ENCODE assay signal across 8 mouse cellular contexts in genomic region chr10:7780238-7781176, GRCm38 (mm10). TPM values are rescaled to one million over a fixed set of nuclear protein-coding genes. Genes with fewer than 3 reads are reported as not detected.
DNase-seq lines count a peak whose midpoint lies in the region; ATAC-seq and TF ChIP-seq lines count a peak whose summit lies in the region.

No protein-coding gene starts in this region.

- H3K27ac ChIP-seq in brown adipose tissue, adult 24 weeks (replicated peaks; ENCODE audit: low read depth, low read length) = peak overlapping the region; percentile 97
- peak overlapping the region; percentile 31 to 64; a peak in 2 of 4 replicates for H3K27ac ChIP-seq in heart, embryonic 14.5 days (replicated peaks in 1 of 2; ENCODE audit: control insufficient read depth in 1 of 2, insufficient read depth in 1 of 2, low read depth in 2 of 2, low read length in 2 of 2)
- peak overlapping the region; percentile 45 for H3K27ac ChIP-seq in liver, embryonic 11.5 days (ENCODE audit: low read depth, low read length)

- no peaks in the 10 kb centered on the region for H3K9me3 ChIP-seq in heart, embryonic 14.5 days (ENCODE audit: control insufficient read depth, low read length)
- H3K9me3 ChIP-seq in liver, embryonic 11.5 days (ENCODE audit: control insufficient read depth, low read length) = no peaks in the 10 kb centered on the region

- H3K4me2 ChIP-seq in heart, embryonic 14.5 days (ENCODE audit: low read length) = peak overlapping the region; percentile 76
- peak overlapping the region; percentile 81 for H3K4me2 ChIP-seq in liver, embryonic 11.5 days
- H3K4me2 ChIP-seq in myocyte (ENCODE audit: low read depth) = peak overlapping the region; percentile 87

- under 1% methylated on average over 53 of the region's 77 CpGs for WGBS in heart, embryonic 14.5 days
- WGBS in liver, embryonic 11.5 days = under 1% methylated on average over 63 of the region's 77 CpGs

- H3K36me3 ChIP-seq in heart, embryonic 14.5 days (ENCODE audit: control insufficient read depth, insufficient read depth, low read length) = peaks cover 19% of the 10 kb centered on the region
- no peaks in the 10 kb centered on the region; the same call in 1 of the 2 replicates for H3K36me3 ChIP-seq in liver, embryonic 11.5 days (ENCODE audit: control insufficient read depth, insufficient read depth, low read length)
- H3K36me3 ChIP-seq in myocyte (ENCODE audit: control insufficient read depth, insufficient read depth) = no peaks in the 10 kb centered on the region

- H3K4me3 ChIP-seq in brown adipose tissue, adult 24 weeks (ENCODE audit: insufficient read depth, low read depth, low read length) = peak overlapping the region; percentile 97
- H3K4me3 ChIP-seq in heart, embryonic 14.5 days (ENCODE audit: control insufficient read depth in 1 of 2, insufficient read depth in 1 of 2, low read depth in 1 of 2, low read length in 2 of 2) = peak overlapping the region; percentile 91 to 97
- peak overlapping the region; percentile 95 for H3K4me3 ChIP-seq in liver, embryonic 11.5 days (ENCODE audit: low read depth, low read length)
- H3K4me3 ChIP-seq in myocyte = peak overlapping the region; percentile 67

- TF ChIP-seq POLR2A in myocyte (IDR thresholded peaks at IDR 0.05; ENCODE audit: insufficient read length, low read depth) = peak; percentile 93

- peak overlapping the region; percentile 6 for H3ac ChIP-seq in myocyte (ENCODE audit: control insufficient read depth, insufficient read length)

- peak; percentile 97 for ATAC-seq in CD4-positive, CD25-positive, alpha-beta regulatory T cell, adult 4 months
- ATAC-seq in erythroid progenitor cell, adult 5-6 weeks (replicated peaks; ENCODE audit: low FRiP score, poor library complexity, severe bottlenecking) = peak; percentile 91
- ATAC-seq in heart, embryonic 14.5 days (ENCODE audit: insufficient number of reproducible peaks, insufficient read depth, low FRiP score, low read depth) = peak; percentile 93
- peak; percentile 90 for ATAC-seq in liver, embryonic 11.5 days (replicated peaks; ENCODE audit: low FRiP score)

- no peaks in the 10 kb centered on the region for H3K27me3 ChIP-seq in heart, embryonic 14.5 days (ENCODE audit: control insufficient read depth, insufficient read depth, low read length)
- H3K27me3 ChIP-seq in liver, embryonic 11.5 days (replicated peaks; ENCODE audit: control insufficient read depth, insufficient read depth, low read length) = no peaks in the 10 kb centered on the region
- no peaks in the 10 kb centered on the region for H3K27me3 ChIP-seq in myocyte (ENCODE audit: control insufficient read depth, insufficient read depth, insufficient read length)

- peak; percentile 96 for DNase-seq in kidney, postnatal 10 days
- DNase-seq in liver, embryonic 11.5 days (ENCODE audit: low spot score) = peak; percentile 92
- DNase-seq in spleen, postnatal 4 days (ENCODE audit: low spot score in 2 of 2) = peak; percentile 90 to 97

- H3K4me1 ChIP-seq in brown adipose tissue, adult 24 weeks (ENCODE audit: control insufficient read depth, insufficient read depth, insufficient read length, low read length) = peaks cover 2% of the 10 kb centered on the region
- H3K4me1 ChIP-seq in heart, embryonic 14.5 days (ENCODE audit: control insufficient read depth in 2 of 2, insufficient read depth in 2 of 2, low read length in 2 of 2) = no peaks in the 10 kb centered on the region
- H3K4me1 ChIP-seq in liver, embryonic 11.5 days (replicated peaks; ENCODE audit: control insufficient read depth, insufficient read depth, low read length) = 0 out of 2 replicates have a peak, but pooled peaks cover 4% of the 10 kb centered on the region

- peak overlapping the region; percentile 90 for H3K9ac ChIP-seq in heart, embryonic 14.5 days (ENCODE audit: low read length)
- H3K9ac ChIP-seq in liver, embryonic 11.5 days (ENCODE audit: low read depth, low read length) = peak overlapping the region; percentile 88

- H3K79me2 ChIP-seq in myocyte (ENCODE audit: control insufficient read depth, insufficient read depth) = peaks cover 8% of the 10 kb centered on the region

TF ChIP-seq in myocyte, 11 proteins besides CTCF, POLR2A, EP300 and RAD21:
- TF ChIP-seq SRF (IDR thresholded peaks at IDR 0.05; ENCODE audit: control insufficient read depth, insufficient read length, low read depth) (peak; percentile 50), MYOD1 (IDR thresholded peaks at IDR 0.05; ENCODE audit: control insufficient read depth in 1 of 3, insufficient read length in 2 of 3, low read depth in 2 of 3) (no peak), E2F4 (IDR thresholded peaks at IDR 0.05; ENCODE audit: insufficient read depth) (no peak), TCF12 (IDR thresholded peaks at IDR 0.05; ENCODE audit: insufficient read depth, poor library complexity, severe bottlenecking) (no peak), POLR2AphosphoS2 (IDR thresholded peaks at IDR 0.05; ENCODE audit: insufficient read length, low read depth) (peak; percentile 87), CEBPB (IDR thresholded peaks at IDR 0.05; ENCODE audit: insufficient read depth, poor library complexity, severe bottlenecking) (no peak), REST (IDR thresholded peaks at IDR 0.05; ENCODE audit: insufficient read depth, insufficient read length) (no peak)

RNA-seq across cellular contexts. Expression of gene Ginm1, which starts 12.1 kb away (rescaled TPM):
- 10 to 100 TPM; 71.5 to 79.6 TPM for polyA plus RNA-seq in CD4-positive, CD25-positive, alpha-beta regulatory T cell, adult 4 months (2017; shearing (Covaris generic))
- 477 and 502 TPM in 2 replicates for polyA plus RNA-seq in brown adipose tissue, adult 24 weeks (2012; ENCODE audit: insufficient read depth, insufficient read length, missing spikeins)
- total RNA-seq in erythroid progenitor cell, adult 5-6 weeks (2015; ENCODE audit: low replicate concordance) = 37.5 and 85.5 TPM in 2 replicates
- 54.2 and 67.4 TPM in 2 replicates for total RNA-seq in erythroid progenitor cell, adult 5-6 weeks (2017; ENCODE audit: low replicate concordance)
- 80.4 and 89.8 TPM in 2 replicates for polyA plus RNA-seq in heart, embryonic 14.5 days (2014; fragmentation: Nextera tagmentation; extraction: Ambion mirVana)
- polyA plus RNA-seq in liver, embryonic 11.5 days (2014; fragmentation: Nextera tagmentation; extraction: Ambion mirVana) = 41.5 and 48.0 TPM in 2 replicates
- polyA plus RNA-seq in myocyte (2012; fragmentation: generic; extraction: Trizol) = 22.2 TPM

RNA-seq across cellular contexts. Expression of gene Ppil4, which starts 12.2 kb away (rescaled TPM):
- 10 to 100 TPM; 76.4 to 77.5 TPM for polyA plus RNA-seq in CD4-positive, CD25-positive, alpha-beta regulatory T cell, adult 4 months (2017; shearing (Covaris generic))
- polyA plus RNA-seq in brown adipose tissue, adult 24 weeks (2012; ENCODE audit: insufficient read depth, insufficient read length, missing spikeins) = 12.3 and 15.6 TPM in 2 replicates
- 35.7 and 36.0 TPM in 2 replicates for total RNA-seq in erythroid progenitor cell, adult 5-6 weeks (2015; ENCODE audit: low replicate concordance)
- total RNA-seq in erythroid progenitor cell, adult 5-6 weeks (2017; ENCODE audit: low replicate concordance) = 66.4 and 88.2 TPM in 2 replicates
- polyA plus RNA-seq in heart, embryonic 14.5 days (2014; fragmentation: Nextera tagmentation; extraction: Ambion mirVana) = 26.3 and 27.8 TPM in 2 replicates
- 44.3 and 53.0 TPM in 2 replicates for polyA plus RNA-seq in liver, embryonic 11.5 days (2014; fragmentation: Nextera tagmentation; extraction: Ambion mirVana)
- polyA plus RNA-seq in myocyte (2012; fragmentation: generic; extraction: Trizol) = 4.2 TPM

RNA-seq across cellular contexts. Expression of gene Zc3h12d, which starts 51.8 kb away (rescaled TPM):
- polyA plus RNA-seq in CD4-positive, CD25-positive, alpha-beta regulatory T cell, adult 4 months (2017; shearing (Covaris generic)) = 10 to 100 TPM; 51.7 to 87.3 TPM
- 0.29 and 0.32 TPM in 2 replicates for polyA plus RNA-seq in brown adipose tissue, adult 24 weeks (2012; ENCODE audit: insufficient read depth, insufficient read length, missing spikeins)
- 0.36 and 0.84 TPM in 2 replicates for total RNA-seq in erythroid progenitor cell, adult 5-6 weeks (2015; ENCODE audit: low replicate concordance)
- 0.38 and 0.90 TPM in 2 replicates for total RNA-seq in erythroid progenitor cell, adult 5-6 weeks (2017; ENCODE audit: low replicate concordance)
- polyA plus RNA-seq in heart, embryonic 14.5 days (2014; fragmentation: Nextera tagmentation; extraction: Ambion mirVana) = 0.14 and 0.18 TPM in 2 replicates
- 0.05 and 0.16 TPM in 2 replicates for polyA plus RNA-seq in liver, embryonic 11.5 days (2014; fragmentation: Nextera tagmentation; extraction: Ambion mirVana)
- polyA plus RNA-seq in myocyte (2012; fragmentation: generic; extraction: Trizol) = not detected

RNA-seq across cellular contexts. Expression of gene Katna1, which starts 54.7 kb away (rescaled TPM):
- 10 to 100 TPM; 79.6 to 87.1 TPM for polyA plus RNA-seq in CD4-positive, CD25-positive, alpha-beta regulatory T cell, adult 4 months (2017; shearing (Covaris generic))
- polyA plus RNA-seq in brown adipose tissue, adult 24 weeks (2012; ENCODE audit: insufficient read depth, insufficient read length, missing spikeins) = 33.3 and 54.1 TPM in 2 replicates
- 44.9 and 66.7 TPM in 2 replicates for total RNA-seq in erythroid progenitor cell, adult 5-6 weeks (2015; ENCODE audit: low replicate concordance)
- 59.5 and 67.9 TPM in 2 replicates for total RNA-seq in erythroid progenitor cell, adult 5-6 weeks (2017; ENCODE audit: low replicate concordance)
- polyA plus RNA-seq in heart, embryonic 14.5 days (2014; fragmentation: Nextera tagmentation; extraction: Ambion mirVana) = 33.5 and 34.2 TPM in 2 replicates
- polyA plus RNA-seq in liver, embryonic 11.5 days (2014; fragmentation: Nextera tagmentation; extraction: Ambion mirVana) = 63.6 and 68.0 TPM in 2 replicates
- 22.6 TPM for polyA plus RNA-seq in myocyte (2012; fragmentation: generic; extraction: Trizol)

Comparison
In these comparisons a context has a peak if more than half of its experiments do, and no peak if none do; other contexts are left out.
1. Peak in every context shown above with its lines: DNase-seq, ATAC-seq, H3K4me3 ChIP-seq and H3K27ac ChIP-seq.
2. H3K27ac ChIP-seq: peak in every context shown above with its lines; median percentile 97 in brown adipose tissue, adult 24 weeks; 48 in heart, embryonic 14.5 days; 45 in liver, embryonic 11.5 days.
3. RNA of gene Zc3h12d, which starts 51.8 kb away (polyA plus RNA-seq): 51.7 to 87.3 TPM in CD4-positive, CD25-positive, alpha-beta regulatory T cell, adult 4 months; 0.29 to 0.32 TPM in brown adipose tissue, adult 24 weeks, 0.14 to 0.18 TPM in heart, embryonic 14.5 days, 0.05 to 0.16 TPM in liver, embryonic 11.5 days and not detected in myocyte (single experiment); every median in the first group is over 10 times any median in the second.